Mouse (Mus musculus) ES-Bruce4 (cell line): Measurements from ENCODE around the gene C5ar2.

Experiments used
- CTCF ChIP-seq: IDR thresholded peaks from one replicate; pipeline ENCODE4 v1.8.1; 2011; ENCODE audit warnings: low read depth, low read length
- EP300 ChIP-seq: IDR thresholded peaks from 2 replicates; pipeline ENCODE4 v1.6.1; 2011; ENCODE audit warnings: low read depth, low read length; ENCODE audit not compliant: insufficient read depth
- POLR2A ChIP-seq: IDR thresholded peaks from one replicate; pipeline ENCODE4 v1.8.1; 2011; ENCODE audit warnings: low read length; ENCODE audit not compliant: insufficient read depth

GRCm38 (mm10) chr7:16193702-16194101 is 50.3 kb downstream of the C5ar2 start:
- no peak for TF ChIP-seq CTCF
- TF ChIP-seq POLR2A = no peak
- no peak for TF ChIP-seq EP300
